Mouse (Mus musculus) 416B (cell line): ENCODE results near the gene Pkp2.
"Not testable (repeated sequence)": the region's sequence is repeated elsewhere in the genome, so short reads cannot be mapped to it uniquely, and the experiment has no call there.

Experiments used
- DNase-seq: peaks from one replicate; pipeline ENCODE4 v3.0.0; 2011; ENCODE audit warnings: low read depth

The Pkp2 gene

GRCm38 (mm10) chr16:16213079-16213760 lies at the start of gene Pkp2:
Gene Pkp2 (plus strand): TSS chr16:16213318.
- peak; percentile 78 for DNase-seq

DNA sequence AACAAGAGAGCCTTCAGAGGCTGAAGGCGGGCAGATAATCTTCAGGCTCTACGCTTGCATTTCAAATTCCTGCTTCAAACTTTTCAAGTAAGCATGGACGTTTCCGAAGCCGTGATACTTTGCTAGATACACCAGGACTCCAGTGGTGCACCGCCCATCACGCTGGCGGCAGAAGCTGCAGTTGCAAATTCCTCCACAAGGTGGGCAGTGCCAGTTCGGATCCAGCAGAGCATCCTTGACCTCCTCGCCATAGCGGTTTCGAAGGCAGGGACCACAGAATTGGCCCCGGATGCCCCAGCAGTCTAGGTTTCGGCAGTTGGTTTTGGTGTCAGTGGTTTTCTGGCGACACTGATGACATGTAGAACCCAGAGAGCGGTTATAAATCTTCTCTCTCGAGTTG lies 15.7 kb upstream of the Pkp2 start:
- DNase-seq: no peak

DNA sequence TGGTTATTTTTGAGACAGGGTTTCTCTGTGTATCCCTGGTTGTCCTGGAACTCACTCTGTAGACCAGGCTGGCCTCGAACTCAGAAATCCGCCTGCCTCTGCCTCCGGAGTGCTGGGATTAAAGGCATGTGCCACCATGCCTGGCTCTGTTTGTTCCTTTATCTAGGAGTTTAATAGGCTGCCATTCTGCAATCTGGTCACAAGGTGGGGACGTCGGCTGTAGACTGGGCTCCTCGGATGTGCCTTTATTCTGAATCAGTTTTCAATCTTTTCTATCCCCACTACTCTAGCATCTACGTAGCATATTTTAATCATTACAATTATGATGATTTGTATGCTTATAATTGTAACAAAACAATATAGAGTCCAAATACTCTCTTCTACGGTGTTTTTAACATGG lies 11.1 kb upstream of the Pkp2 start:
- peak; percentile 72 for DNase-seq

DNA sequence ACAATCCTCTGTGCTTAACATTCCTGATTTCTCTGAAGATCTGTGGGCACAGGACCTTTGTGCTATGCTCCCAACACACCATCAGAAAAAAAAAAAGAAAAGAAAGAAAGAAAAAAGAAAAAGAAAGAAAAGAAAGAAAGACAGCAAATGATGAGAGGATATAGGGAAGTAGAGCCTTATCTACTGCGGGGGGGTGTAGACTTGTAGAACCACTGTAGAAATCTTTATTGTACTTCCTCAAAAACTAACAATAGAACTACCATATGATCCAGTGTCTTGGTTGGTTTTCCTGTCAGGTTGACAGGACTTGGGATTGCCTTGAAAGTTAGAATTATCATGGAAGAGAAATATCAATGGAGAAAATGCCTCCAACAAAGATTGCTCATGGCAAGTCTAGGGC lies 8.5 kb upstream of the Pkp2 start:
- DNase-seq: no peak

GRCm38 (mm10) chr16:16212723-16213078 lies 417 bp upstream of the Pkp2 start:
- DNase-seq: no peak

- DNase-seq: no peak
These were observed 715 bp downstream of the Pkp2 start for GRCm38 (mm10) chr16:16213761-16214305.

GRCm38 (mm10) chr16:16215645-16216387 lies 2.7 kb downstream of the Pkp2 start:
- DNase-seq: peak; percentile 34

DNA sequence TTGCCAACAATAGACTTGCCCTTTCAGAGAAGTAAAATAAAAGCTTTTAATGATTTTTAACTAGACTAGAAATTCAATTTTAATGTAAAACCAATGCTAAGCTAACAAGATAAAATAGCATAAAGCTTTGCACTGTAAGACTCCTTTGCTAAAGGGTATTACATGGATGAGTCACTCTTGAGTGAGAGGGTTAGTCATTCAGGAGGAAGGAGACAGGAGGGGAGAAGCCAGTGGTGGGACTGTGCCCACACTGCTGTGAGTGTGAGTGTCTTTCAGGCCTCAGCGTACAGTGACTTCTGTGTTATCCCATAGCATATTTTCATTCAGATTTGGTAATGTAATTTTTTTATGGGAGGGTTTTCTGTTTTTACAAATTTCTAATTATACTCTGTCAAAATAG lies 3.8 kb downstream of the Pkp2 start:
- peak; percentile 77 for DNase-seq

DNA sequence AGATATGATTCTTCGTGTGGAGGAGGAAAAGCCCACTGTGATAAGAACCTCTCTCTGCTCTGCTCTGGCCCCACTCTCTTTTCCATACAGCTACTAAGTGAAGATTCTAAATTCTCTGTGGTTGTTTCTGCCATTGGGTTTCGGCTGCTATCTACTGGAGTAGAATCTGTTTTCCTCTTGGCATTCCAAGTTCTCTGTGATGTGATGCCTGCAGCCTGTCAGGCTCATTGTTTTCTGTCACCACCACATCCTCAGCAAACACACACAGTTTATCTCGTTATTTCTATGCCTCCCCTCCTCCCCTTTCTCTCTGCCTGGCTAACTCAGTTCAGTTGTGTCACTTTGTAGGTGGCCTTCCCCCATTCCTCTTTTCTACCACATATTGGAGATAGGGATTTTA lies 6.7 kb downstream of the Pkp2 start:
- no peak for DNase-seq

GRCm38 (mm10) chr16:16222651-16223050 lies 9.5 kb downstream of the Pkp2 start:
- no peak for DNase-seq

DNA sequence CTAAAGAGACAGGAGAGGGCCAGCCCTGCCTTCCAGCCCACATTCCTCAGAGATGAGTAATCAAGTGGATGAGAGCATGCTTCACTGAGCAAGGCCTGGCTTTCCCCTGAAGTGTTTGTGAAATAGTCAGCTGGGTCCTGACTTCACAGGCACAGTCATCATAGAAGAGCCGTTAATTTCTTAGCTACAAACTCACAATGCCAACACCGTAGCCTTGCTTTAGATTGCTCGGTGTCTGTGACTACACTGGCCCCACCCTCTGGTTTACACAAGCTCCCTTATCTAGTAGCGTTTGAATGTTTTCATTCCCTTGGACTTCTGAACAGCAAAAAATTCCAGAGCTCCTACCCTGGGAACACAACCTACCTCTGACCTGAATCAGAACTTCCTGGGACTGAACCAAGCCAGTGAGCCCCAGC lies 11.4 kb downstream of the Pkp2 start:
- DNase-seq: no peak

DNA sequence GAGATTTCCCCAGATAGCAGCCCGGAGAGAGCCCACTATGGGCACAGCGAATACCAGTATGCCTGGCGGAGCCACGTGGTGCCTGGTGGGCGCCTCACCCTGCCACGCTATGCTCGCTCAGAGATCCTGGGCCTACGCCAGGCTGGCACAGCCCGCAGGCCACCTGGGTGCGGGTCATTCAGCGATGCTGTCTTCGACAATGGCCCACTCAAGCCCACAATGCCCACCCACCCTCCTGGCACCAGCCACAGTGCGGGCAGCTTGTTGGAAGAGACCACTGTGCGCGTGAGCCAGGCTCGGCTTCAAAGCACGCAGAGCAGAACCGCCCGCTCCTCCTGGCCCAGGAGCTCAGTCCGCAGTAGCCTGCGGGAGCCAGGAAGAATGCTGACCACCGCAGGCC lies 12.7 kb downstream of the Pkp2 start:
- DNase-seq: no peak

GRCm38 (mm10) chr16:16230439-16230838 lies 17.3 kb downstream of the Pkp2 start:
- no peak for DNase-seq

GRCm38 (mm10) chr16:16233919-16234318 lies 20.8 kb downstream of the Pkp2 start:
- DNase-seq: no peak

- not testable (repeated sequence) for DNase-seq
These were observed 23.6 kb downstream of the Pkp2 start for GRCm38 (mm10) chr16:16236681-16237080.

DNA sequence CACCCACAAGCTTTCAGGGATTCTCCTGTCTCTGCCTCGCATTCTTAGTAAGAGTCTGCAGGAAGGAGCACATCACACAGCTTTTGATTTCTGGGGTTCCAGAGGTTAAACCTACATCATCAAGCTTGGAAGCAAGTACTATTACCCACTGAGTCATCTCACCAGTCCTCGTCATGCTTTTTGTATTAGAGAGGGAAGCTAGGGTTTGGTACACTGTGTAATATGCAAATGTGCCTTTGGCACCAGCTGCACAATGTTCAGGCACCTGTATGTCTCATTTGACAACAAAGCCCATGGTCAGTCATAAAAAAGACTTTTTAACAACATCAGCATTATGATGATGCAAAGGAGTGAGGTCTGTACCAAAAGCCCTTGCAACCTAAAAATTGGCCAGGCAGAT lies 25.2 kb downstream of the Pkp2 start:
- no peak for DNase-seq

GRCm38 (mm10) chr16:16244711-16245110 lies 31.6 kb downstream of the Pkp2 start:
- peak; percentile 12 for DNase-seq

DNA sequence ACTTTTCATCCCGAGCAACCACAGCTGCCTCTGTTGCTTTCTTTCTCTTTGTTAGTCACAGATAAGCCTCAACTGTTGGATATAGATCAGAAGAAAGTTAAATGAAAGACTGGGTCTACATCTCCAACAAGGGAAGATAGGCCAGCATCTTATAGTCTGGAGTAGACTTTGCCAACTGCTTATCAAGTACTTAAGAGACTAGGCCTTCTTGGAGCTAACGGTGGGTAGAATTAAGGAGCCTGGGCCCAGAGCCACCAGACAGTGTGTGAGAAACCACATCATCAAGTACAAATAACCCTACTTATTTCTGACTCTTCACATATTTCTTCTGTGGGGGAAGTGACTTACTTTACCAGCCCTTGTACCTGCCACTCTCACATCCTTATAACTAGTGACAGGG lies 37.4 kb downstream of the Pkp2 start:
- DNase-seq: no peak

DNA sequence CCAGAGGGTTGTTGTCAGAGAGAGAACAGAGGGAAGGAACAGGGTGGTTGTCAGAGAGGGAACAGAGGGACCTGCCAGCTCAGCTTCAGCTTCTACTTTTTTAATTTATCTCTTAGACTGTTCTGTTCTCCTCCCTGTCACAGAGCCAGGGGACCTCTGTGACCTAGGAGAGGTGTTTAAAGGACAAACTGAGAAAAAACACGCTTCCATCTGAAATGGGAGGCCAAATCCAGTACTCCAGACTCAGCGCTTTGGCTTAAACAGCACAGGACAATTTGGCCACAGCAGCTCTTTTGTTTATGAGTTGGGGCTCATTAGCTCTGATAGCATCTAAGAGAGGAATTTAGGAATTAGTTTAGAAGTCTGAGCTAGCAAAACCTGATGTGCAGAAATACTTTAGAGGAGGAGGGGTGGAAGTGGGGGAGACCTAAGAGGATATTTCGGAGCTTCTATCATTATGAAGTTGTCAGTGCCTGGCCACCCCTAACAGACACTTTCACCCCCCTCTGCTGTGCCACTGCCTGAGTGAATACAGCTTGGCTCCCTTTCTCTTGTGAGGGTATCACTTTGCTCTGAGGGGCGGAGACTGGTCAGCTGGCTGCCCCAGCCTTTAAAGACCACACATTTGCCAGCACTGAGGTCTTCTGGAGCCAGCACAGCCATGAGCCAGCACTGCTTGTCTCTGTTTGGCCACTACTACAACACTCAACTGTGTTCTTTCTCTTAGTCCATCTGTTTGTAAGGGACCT lies 40.4 kb downstream of the Pkp2 start:
- no peak for DNase-seq

DNA sequence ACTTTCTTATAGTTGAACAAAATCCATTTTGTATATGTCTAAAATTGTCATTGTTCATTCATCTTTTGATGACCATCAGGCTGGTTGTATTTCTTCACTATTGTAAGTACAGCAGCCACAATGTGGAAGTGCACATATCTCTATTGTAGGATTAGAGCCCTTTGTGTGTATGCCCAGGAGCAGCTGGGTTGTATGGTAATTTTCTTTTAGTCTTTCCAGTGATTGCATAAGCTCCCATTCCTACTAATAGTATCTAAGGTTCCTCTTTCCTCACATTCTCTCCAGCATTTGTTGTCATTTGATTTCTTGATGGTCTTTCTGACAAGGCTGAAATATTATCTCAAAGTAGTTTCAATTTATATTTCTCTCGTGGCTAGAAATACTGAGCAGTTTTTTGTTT lies 42.1 kb downstream of the Pkp2 start:
- DNase-seq: no peak

- DNase-seq: no peak
These were observed 42.8 kb downstream of the Pkp2 start for GRCm38 (mm10) chr16:16255874-16256273.

GRCm38 (mm10) chr16:16256672-16257071 lies 43.6 kb downstream of the Pkp2 start:
- no peak for DNase-seq

- peak; percentile 45 for DNase-seq
These were observed 47.8 kb downstream of the Pkp2 start for GRCm38 (mm10) chr16:16260882-16261281.
